Mouse (Mus musculus) limb, embryonic 11.5 days (tissue): ENCODE measurements around the gene Suox. TPM values are rescaled to one million over a fixed set of nuclear protein-coding genes. Genes with fewer than 3 reads are reported as not detected.

ENCODE experiments used
- ATAC-seq: fragments of 200-750 bp; cut with Nextera tagmentation; 2 replicates; pipeline ENCODE4 v1.8.0; 2017; ENCODE audit warnings: low read depth; ENCODE audit not compliant: insufficient number of reproducible peaks, low FRiP score, low TSS enrichment
- DNase-seq: peaks from one replicate; pipeline ENCODE4 v3.0.0-alpha.2; 2015; ENCODE audit warnings: low spot score
- H3K27ac ChIP-seq: fragments of 300-500 bp; sonication (generic); replicated peaks from 2 replicates; pipeline ENCODE4 v1.5.1; 2014; ENCODE audit warnings: low read depth, mild to moderate bottlenecking, low read length
- H3K27me3 ChIP-seq: fragments of 300-500 bp; sonication (generic); 2 replicates; pipeline ENCODE4 v1.6.1; 2014; ENCODE audit warnings: mild to moderate bottlenecking, low read length, mixed read lengths; ENCODE audit not compliant: control insufficient read depth, insufficient read depth
- H3K36me3 ChIP-seq: fragments of 300-500 bp; sonication (generic); 2 replicates; pipeline ENCODE4 v1.6.1; 2014; ENCODE audit warnings: mild to moderate bottlenecking, low read length, moderate library complexity, mixed read lengths; ENCODE audit not compliant: control insufficient read depth, insufficient read depth
- H3K4me1 ChIP-seq: fragments of 300-500 bp; sonication (generic); 2 replicates; pipeline ENCODE4 v1.6.1; 2014; ENCODE audit warnings: low read length, mixed read lengths; ENCODE audit not compliant: control insufficient read depth, insufficient read depth
- H3K4me2 ChIP-seq: fragments of 300-500 bp; sonication (generic); 2 replicates; pipeline ENCODE4 v1.6.1; 2014; ENCODE audit warnings: low read depth, mild to moderate bottlenecking, moderate library complexity; ENCODE audit not compliant: severe bottlenecking
- H3K4me3 ChIP-seq: fragments of 300-500 bp; sonication (generic); 2 replicates; pipeline ENCODE4 v1.5.1; 2014; ENCODE audit warnings: low read depth, low read length
- H3K9ac ChIP-seq: fragments of 300-500 bp; sonication (generic); 2 replicates; pipeline ENCODE4 v1.6.1; 2014; ENCODE audit warnings: mild to moderate bottlenecking, low read length
- H3K9me3 ChIP-seq: fragments of 300-500 bp; sonication (generic); 2 replicates; pipeline ENCODE4 v1.6.1; 2016; ENCODE audit warnings: low read length; ENCODE audit not compliant: control insufficient read depth
- whole genome bisulfite sequencing: fragments of 180-500 bp; shearing (Covaris S2); extraction: QIAGEN DNeasy Blood & Tissue Kit; methylation state at CpG from one replicate; pipeline ENCODE4 v1.1.7; 2014; 5-methylcytosine and 5-hydroxymethylcytosine counted together
- polyA plus RNA-seq: library from polyadenylated mRNA; unstranded; fragments of >200 nt; fragmentation: Nextera tagmentation; extraction: Ambion mirVana; gene quantifications from 2 replicates; pipeline ENCODE4 v1.2.1, GENCODE M21; 2014

Gene Suox
- polyA plus RNA-seq, 1 experiment from 2014 or later: 12.2 TPM

DNA sequence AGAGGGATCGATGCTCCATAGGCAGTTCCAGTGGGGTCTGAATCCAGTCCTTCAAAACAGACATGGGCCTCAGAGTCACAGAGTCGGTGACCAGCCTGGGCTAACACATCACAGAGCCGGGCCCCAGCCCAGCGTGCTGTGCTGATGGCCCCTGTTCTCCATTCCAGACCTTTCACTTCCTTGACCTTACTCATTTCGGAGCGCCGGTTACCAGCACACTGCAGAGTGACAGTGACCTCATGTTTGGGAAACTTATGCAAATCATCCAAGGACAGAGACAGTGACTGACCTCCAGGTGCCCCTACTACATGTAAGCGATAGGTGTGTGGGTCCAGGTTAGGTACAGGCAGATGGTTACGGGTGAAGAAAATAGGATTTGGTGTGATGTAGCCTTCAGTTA lies 2.7 kb downstream of the Suox start:
- Histone ChIP-seq H3K4me3 (no peak overlapping the region), H3K36me3 (0 out of 2 replicates have a peak, but pooled peaks cover 3% of the 10 kb centered on the region), H3K27ac (no peak overlapping the region), H3K27me3 (no peaks in the 10 kb centered on the region), H3K9ac (no peak overlapping the region), H3K4me2 (no peak overlapping the region), H3K4me1 (peaks cover 3% of the 10 kb centered on the region; the same call in 1 of the 2 replicates), H3K9me3 (no peaks in the 10 kb centered on the region)
- 94% methylated on average over 9 of the region's 9 CpGs for WGBS
- DNase-seq (no peak), ATAC-seq (no peak)

DNA sequence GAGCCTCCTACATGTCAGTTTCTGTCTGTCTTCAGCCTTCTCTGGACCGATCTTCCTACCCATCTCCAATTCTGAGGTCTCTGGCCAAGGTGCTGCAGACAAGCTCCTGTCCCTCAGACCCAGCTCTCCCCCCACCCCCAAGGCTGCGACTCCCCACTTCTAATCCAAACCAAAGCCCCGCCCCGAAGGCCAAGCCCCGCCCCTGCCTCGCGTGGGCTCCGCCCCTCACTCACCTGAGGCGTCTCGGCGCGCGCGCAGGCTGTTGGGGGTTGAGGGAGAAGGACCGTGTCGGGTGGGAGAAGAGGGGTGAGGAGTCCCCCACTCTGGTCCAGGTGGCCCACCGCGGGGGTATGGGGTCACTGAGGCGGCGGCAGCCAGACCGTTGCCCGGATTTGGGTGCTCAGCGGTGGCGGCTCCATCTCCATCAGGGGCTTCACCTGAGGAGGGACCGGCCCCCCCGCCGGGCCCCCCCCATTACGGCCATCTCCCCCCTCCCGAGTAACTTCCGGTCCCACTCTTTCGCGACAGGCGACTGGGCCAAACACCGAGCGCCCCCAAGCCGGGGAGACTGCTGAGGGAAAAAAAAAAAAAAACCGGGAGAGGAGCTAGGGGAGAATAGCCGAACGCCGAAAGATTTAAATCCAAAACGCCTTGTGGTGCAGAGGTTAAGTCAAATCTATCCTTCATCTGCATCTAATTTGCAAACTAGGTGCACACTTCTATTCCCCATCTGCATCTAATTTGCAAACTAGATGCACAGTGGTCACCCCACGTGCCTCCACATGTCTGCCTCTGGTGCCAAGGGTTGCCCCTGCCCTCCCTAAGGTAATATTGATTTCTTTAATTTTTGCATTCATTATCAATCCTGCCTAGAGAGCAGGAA lies 4.8 kb downstream of the Suox start:
- peak overlapping the region; percentile 65 for H3K9ac ChIP-seq

DNA sequence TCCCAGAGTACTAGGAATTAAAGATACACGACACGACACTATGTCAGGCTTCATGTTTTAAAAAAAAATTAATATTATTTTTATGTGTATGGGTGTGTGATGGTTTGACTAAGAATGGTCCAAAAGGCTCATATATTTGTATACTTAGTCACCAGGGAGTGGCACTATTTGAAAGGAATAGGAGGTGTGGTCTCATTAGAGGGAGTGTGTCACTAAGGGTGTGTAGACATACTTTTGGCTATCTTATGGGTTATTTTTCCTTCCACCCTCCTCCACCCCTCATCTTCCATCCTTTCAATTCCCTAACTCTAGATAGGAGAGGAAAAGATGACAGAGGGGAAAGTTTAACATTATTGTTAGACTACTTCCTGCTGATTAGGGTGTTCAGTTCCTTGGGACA lies 8.1 kb downstream of the Suox start:
- no peaks in the 10 kb centered on the region for H3K9me3 ChIP-seq
- DNase-seq (no peak), ATAC-seq (no peak)
- H3K4me2 ChIP-seq: no peak overlapping the region
- no peaks in the 10 kb centered on the region for H3K36me3 ChIP-seq
- no peaks in the 10 kb centered on the region for H3K27me3 ChIP-seq
- H3K4me3 ChIP-seq: no peak overlapping the region
- H3K4me1 ChIP-seq: no peaks in the 10 kb centered on the region
- no peak overlapping the region for H3K27ac ChIP-seq
- WGBS: 94% methylated on average over 2 of the region's 2 CpGs
- H3K9ac ChIP-seq: no peak overlapping the region

More for the DNA sequence above, 4.8 kb downstream of the Suox start:
- DNase-seq (peak; percentile 84), ATAC-seq (peak; percentile 74)
- peaks cover 3% of the 10 kb centered on the region; the same call in 1 of the 2 replicates for H3K4me1 ChIP-seq
- peak overlapping the region; percentile 70 for H3K4me3 ChIP-seq
- H3K9me3 ChIP-seq: no peaks in the 10 kb centered on the region
- H3K27ac ChIP-seq: peak overlapping the region; percentile 57; the same call in 1 of the 2 replicates
- peak overlapping the region; percentile 71 for H3K4me2 ChIP-seq
- no peaks in the 10 kb centered on the region for H3K27me3 ChIP-seq
- 0 out of 2 replicates have a peak, but pooled peaks cover 3% of the 10 kb centered on the region for H3K36me3 ChIP-seq
- under 1% methylated on average over 42 of the region's 42 CpGs for WGBS

DNA sequence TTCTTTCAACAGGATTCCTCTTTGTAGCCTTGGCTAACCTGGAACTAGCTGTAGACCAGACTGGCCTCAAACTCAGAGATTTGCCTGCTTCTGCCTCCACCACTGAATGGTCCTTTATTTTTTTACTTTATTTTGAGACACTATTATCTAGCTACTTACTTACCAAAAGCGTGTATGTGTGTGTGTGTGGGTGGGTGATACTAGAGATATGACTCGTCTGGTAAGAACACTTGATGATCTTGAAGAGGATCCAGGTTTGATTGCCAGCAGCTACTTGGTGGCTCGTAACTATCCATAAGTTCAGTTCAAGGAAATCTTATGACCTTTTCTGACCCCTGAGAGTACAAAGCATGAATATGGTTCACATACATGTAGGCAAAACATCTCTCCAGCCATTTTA lies 8.6 kb downstream of the Suox start:
- DNase-seq (no peak), ATAC-seq (no peak)
- Histone ChIP-seq H3K27me3 (no peaks in the 10 kb centered on the region), H3K4me1 (no peaks in the 10 kb centered on the region), H3K36me3 (no peaks in the 10 kb centered on the region), H3K4me2 (no peak overlapping the region), H3K9ac (no peak overlapping the region), H3K4me3 (no peak overlapping the region), H3K9me3 (no peaks in the 10 kb centered on the region), H3K27ac (no peak overlapping the region)
- 87% methylated on average over 3 of the region's 3 CpGs for WGBS

DNA sequence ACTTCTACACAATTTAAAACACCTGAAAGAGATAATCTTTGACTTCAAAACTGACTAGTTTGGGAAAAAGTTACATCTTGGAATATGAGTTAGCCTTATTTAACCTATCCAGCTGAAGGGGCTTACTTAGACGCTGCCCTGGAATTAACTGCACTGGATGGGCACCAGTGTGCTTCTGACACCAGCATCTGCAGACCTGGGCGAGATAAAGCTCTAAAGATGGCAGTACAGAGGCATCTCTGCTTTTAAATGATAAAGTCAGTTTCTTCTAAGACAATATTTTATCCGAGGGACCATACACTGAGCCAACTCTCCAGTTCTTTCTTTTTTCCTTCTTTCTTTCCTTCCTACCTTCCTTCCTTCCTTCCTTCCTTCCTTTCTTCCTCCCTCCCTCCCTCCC lies 9.1 kb downstream of the Suox start:
- no peak for DNase-seq
- no peak overlapping the region for H3K9ac ChIP-seq
- no peaks in the 10 kb centered on the region for H3K9me3 ChIP-seq
- ATAC-seq: no peak
- no peak overlapping the region for H3K27ac ChIP-seq
- no peaks in the 10 kb centered on the region for H3K36me3 ChIP-seq
- H3K4me2 ChIP-seq: no peak overlapping the region
- no peaks in the 10 kb centered on the region for H3K27me3 ChIP-seq
- 71% methylated on average over 3 of the region's 3 CpGs for WGBS
- no peak overlapping the region for H3K4me3 ChIP-seq
- no peaks in the 10 kb centered on the region for H3K4me1 ChIP-seq

DNA sequence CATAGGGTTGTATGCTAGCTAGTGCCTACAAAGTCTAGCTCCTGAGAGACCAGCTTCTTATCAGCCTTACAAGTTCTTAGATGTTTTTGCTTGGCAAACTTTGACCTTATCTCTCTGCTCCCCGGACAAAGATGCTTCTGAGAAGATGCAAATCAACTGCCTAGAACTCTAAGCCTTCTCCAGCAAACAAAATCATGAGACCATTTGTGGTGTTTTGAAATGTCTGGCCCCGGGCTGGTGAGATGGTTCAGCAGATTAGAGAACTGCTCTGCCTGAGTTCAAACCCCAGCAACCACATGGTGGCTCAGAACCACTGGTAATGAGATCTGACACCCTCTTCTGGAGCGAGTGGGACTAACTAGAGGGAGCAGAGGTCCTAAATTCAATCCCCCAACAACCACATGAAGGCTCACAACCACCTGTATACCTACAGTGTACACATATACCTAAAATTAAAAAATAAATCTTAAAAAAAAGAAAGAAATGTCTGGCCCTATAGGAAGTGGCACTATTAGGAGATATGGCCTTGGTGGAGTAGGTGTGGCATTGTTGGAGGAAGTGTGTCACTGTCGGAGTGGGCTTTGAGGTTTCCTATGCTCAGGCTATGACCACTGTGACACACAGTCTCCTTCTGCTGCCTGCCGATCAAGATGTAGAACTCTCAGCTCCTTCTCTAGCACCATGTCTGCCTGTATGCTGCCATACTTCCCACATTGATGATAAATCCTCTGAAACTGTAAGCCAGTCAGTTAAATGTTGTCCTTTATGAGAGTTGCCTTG lies 10.2 kb downstream of the Suox start:
- no peak for ATAC-seq
- no peak for DNase-seq
- Histone ChIP-seq H3K4me1 (no peaks in the 10 kb centered on the region), H3K9ac (no peak overlapping the region), H3K27me3 (no peaks in the 10 kb centered on the region), H3K4me3 (no peak overlapping the region), H3K27ac (no peak overlapping the region), H3K9me3 (no peaks in the 10 kb centered on the region), H3K36me3 (no peaks in the 10 kb centered on the region), H3K4me2 (no peak overlapping the region)
- 71% methylated on average over 5 of the region's 5 CpGs for WGBS

DNA sequence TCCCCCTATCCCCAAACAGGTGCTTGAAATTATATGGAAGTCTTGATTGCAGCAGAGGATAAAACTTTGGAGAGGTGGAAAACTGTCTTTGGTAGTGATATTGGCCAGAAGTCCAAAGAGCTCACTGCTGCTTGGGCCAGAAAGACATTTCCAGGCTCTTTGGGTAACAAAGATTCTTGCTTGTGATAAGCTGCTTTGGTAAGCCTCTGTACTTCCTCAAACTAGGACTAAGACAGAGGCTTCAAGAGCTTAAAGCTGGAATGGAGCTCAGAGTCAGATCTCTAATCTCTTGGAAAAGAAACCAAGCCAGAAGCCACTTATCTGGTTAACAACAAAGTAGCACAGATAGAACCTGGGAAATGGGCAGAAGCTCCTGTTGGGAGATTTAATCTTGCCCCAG lies 11.4 kb downstream of the Suox start:
- no peak overlapping the region for H3K9ac ChIP-seq
- no peaks in the 10 kb centered on the region for H3K9me3 ChIP-seq
- H3K4me3 ChIP-seq: no peak overlapping the region
- no peak for DNase-seq
- no peaks in the 10 kb centered on the region for H3K36me3 ChIP-seq
- ATAC-seq: no peak
- H3K27me3 ChIP-seq: no peaks in the 10 kb centered on the region
- no peak overlapping the region for H3K27ac ChIP-seq
- H3K4me1 ChIP-seq: no peaks in the 10 kb centered on the region
- no peak overlapping the region for H3K4me2 ChIP-seq

DNA sequence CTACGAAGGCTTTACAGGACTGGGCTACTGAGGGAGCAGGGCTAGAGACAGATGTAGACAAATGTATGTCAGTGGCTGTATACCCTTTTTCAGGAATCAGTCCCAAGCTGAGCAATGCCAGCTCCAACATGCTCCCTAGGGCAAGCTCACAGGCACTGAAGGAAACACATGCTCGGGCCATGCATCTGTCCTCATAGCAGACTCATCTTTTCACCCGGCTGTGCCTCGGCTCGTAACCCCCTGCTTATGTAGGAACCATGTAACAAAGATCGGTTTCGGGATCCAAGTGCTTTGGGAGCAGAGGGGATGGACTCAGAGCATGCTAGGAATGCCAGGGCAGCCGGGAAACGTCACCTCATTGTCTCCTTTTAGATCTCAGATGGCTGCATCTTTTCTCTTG lies 14.4 kb downstream of the Suox start:
- H3K27ac ChIP-seq: no peak overlapping the region
- no peak for DNase-seq
- H3K9me3 ChIP-seq: no peaks in the 10 kb centered on the region
- H3K4me2 ChIP-seq: no peak overlapping the region
- H3K9ac ChIP-seq: no peak overlapping the region
- no peaks in the 10 kb centered on the region for H3K27me3 ChIP-seq
- H3K36me3 ChIP-seq: no peaks in the 10 kb centered on the region
- H3K4me3 ChIP-seq: no peak overlapping the region
- whole genome bisulfite sequencing: 57% methylated on average over 9 of the region's 9 CpGs
- H3K4me1 ChIP-seq: no peaks in the 10 kb centered on the region
- ATAC-seq: no peak
